Mouse (Mus musculus): Measurements from ENCODE around the gene Trappc3l. TPM values are rescaled to one million over a fixed set of nuclear protein-coding genes. Genes with fewer than 3 reads are reported as not detected.

The Trappc3l gene
- polyA plus RNA-seq, 1 experiment, result 0.08 TPM

- DNase-seq (ENCODE audit: low read depth), result peak; percentile 75
- TF ChIP-seq POLR2A (IDR thresholded peaks at IDR 0.05; ENCODE audit: borderline replicate concordance, extremely low read depth, insufficient read depth, insufficient read length, poor library complexity, severe bottlenecking), result no peak
- peak; percentile 18; the same call in 1 of the 2 replicates for TF ChIP-seq CTCF (IDR thresholded peaks at IDR 0.05; ENCODE audit: borderline replicate concordance, extremely low read depth, insufficient read depth, insufficient read length)
Measured at GRCm38 (mm10) chr10:34096418-34096883, 59.1 kb downstream of the Trappc3l start, which contains the start of gene Calhm5. Gene Calhm5 (minus strand): TSS chr10:34096519.

- no peak for DNase-seq (ENCODE audit: low read depth)
- no peak for TF ChIP-seq POLR2A (IDR thresholded peaks at IDR 0.05; ENCODE audit: borderline replicate concordance, extremely low read depth, insufficient read depth, insufficient read length, poor library complexity, severe bottlenecking)
- no peak for TF ChIP-seq CTCF (IDR thresholded peaks at IDR 0.05; ENCODE audit: borderline replicate concordance, extremely low read depth, insufficient read depth, insufficient read length)
Measured at GRCm38 (mm10) chr10:34110863-34111465, 73.6 kb downstream of the Trappc3l start.

DNA sequence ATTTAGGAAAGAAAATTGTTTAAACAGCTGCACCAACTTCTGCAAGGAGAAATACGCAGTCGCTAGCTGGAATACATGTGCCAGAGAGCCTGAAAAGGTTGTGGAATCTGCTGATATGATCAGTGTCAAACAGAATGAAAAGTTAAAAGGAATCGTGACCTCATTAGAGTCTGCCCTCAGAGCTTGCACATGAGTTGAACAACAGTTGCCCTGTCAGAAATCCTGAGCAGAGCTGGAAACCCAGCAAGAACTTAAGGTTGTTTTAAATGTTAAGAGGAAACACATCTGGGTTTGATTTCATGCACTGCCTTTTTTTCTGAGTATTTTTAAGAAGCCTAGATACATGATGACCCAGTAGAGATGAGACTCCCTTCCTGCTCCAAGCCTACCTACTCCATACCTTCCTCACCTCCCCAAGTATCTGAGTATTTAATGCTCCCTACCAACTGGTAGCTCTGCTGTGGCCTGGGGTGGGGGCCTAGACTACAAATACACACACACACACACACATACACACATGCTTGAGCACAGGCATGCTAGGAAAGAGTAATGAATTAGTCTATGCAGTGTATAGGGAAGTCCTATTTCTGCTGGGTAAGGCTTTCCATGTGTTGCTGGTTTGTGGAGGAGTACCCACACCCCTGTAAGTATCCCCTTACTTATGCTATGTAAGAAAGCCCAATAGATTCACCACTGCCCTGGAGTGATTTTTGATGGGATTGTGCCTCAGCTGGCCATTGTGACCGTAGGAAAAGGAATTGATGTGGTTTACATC is 74.8 kb downstream of the Trappc3l start:
- DNase-seq (ENCODE audit: low read depth), result no peak
- TF ChIP-seq CTCF (IDR thresholded peaks at IDR 0.05; ENCODE audit: borderline replicate concordance, extremely low read depth, insufficient read depth, insufficient read length) (no peak), POLR2A (IDR thresholded peaks at IDR 0.05; ENCODE audit: borderline replicate concordance, extremely low read depth, insufficient read depth, insufficient read length, poor library complexity, severe bottlenecking) (no peak)

GRCm38 (mm10) chr10:34117131-34117530 is 79.7 kb downstream of the Trappc3l start:
- peak; percentile 14 for DNase-seq (ENCODE audit: low read depth)
- TF ChIP-seq CTCF (IDR thresholded peaks at IDR 0.05; ENCODE audit: borderline replicate concordance, extremely low read depth, insufficient read depth, insufficient read length) (no peak), POLR2A (IDR thresholded peaks at IDR 0.05; ENCODE audit: borderline replicate concordance, extremely low read depth, insufficient read depth, insufficient read length, poor library complexity, severe bottlenecking) (no peak)

DNA sequence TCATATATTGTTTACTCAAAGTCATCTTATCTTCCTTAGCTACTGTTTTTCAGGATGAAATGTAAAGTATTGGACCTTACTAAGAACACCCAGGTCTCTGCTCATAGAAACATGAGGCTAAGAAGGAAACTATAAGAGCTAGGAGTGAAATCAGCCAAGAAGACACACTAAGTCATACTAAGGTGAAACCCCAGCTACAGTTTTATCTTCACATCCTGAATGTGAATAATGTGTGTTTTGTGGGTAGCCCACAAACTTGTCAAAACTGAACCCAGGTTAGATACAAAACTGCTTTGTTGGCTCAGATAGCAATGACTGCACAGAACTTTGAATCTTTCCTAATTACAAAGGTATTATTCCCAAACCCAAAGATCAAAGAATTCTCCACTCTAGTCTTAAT is 80.4 kb downstream of the Trappc3l start:
- no peak for DNase-seq (ENCODE audit: low read depth)
- TF ChIP-seq CTCF (IDR thresholded peaks at IDR 0.05; ENCODE audit: borderline replicate concordance, extremely low read depth, insufficient read depth, insufficient read length) (no peak), POLR2A (IDR thresholded peaks at IDR 0.05; ENCODE audit: borderline replicate concordance, extremely low read depth, insufficient read depth, insufficient read length, poor library complexity, severe bottlenecking) (no peak)

- no peak for TF ChIP-seq POLR2A (IDR thresholded peaks at IDR 0.05; ENCODE audit: borderline replicate concordance, extremely low read depth, insufficient read depth, insufficient read length, poor library complexity, severe bottlenecking)
- no peak for TF ChIP-seq CTCF (IDR thresholded peaks at IDR 0.05; ENCODE audit: borderline replicate concordance, extremely low read depth, insufficient read depth, insufficient read length)
- DNase-seq (ENCODE audit: low read depth), result no peak
Measured at GRCm38 (mm10) chr10:34118421-34118820, 81.0 kb downstream of the Trappc3l start.

DNA sequence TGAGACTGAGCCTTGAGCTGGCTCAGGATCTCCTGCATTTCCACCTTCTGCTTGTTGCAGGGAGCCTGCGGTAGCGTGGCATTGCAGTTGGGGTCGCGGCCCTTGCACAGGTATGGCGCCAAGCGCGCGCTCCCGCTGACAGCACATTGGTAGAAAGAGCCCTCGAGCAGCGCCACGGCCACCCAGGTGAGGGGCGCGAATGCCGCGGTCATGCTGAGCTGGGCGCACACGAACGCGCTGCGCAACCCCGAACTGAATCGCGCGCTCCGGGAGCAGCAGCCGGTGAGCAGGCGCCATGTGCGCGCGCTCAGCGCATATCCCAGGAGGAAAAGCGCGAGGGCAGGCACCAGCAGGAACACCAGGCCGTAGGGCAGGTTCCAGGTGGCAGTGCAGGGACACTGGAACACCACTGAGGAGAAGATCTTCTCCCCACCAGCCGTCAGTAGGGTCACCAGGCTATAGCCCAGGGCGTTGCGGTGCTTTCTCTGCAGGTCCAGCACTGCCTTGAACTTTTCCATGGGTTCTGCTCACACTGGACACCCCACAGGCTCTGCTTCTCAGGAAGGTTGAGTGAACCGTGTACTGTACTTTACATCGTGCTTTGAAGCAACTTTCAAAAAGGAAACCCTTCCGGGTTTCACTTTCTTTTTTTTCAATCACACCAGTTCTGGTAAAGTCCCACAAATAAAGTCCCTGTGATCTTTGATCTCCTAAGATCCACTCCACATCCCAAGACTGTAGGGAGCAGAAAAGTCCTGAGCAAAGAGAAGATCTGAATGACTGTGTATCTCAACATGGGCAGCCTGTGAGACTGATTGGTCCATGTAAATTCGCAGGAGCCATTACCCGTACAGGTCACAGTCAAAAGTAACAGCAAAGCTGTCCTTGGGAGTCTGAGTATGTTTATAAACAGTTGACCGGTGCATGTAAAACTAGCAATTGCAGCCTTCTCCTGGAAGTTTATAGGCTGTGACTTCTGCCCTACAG is 90.3 kb downstream of the Trappc3l start, which contains the start of gene Calhm6:
Gene Calhm6 (minus strand): TSS at position 593 of the 987 bp plus-strand sequence.
- no peak for TF ChIP-seq CTCF (IDR thresholded peaks at IDR 0.05; ENCODE audit: borderline replicate concordance, extremely low read depth, insufficient read depth, insufficient read length)
- no peak for TF ChIP-seq POLR2A (IDR thresholded peaks at IDR 0.05; ENCODE audit: borderline replicate concordance, extremely low read depth, insufficient read depth, insufficient read length, poor library complexity, severe bottlenecking)
- DNase-seq (ENCODE audit: low read depth), result peak; percentile 68

GRCm38 (mm10) chr10:34128391-34128790 is 91.0 kb downstream of the Trappc3l start:
- no peak for DNase-seq (ENCODE audit: low read depth)

GRCm38 (mm10) chr10:34131356-34131755 is 94.0 kb downstream of the Trappc3l start:
- TF ChIP-seq POLR2A (IDR thresholded peaks at IDR 0.05; ENCODE audit: borderline replicate concordance, extremely low read depth, insufficient read depth, insufficient read length, poor library complexity, severe bottlenecking) (no peak), CTCF (IDR thresholded peaks at IDR 0.05; ENCODE audit: borderline replicate concordance, extremely low read depth, insufficient read depth, insufficient read length) (no peak)
- DNase-seq (ENCODE audit: low read depth), result no peak

More at GRCm38 (mm10) chr10:34128391-34128790, 91.0 kb downstream of the Trappc3l start:
- TF ChIP-seq POLR2A (IDR thresholded peaks at IDR 0.05; ENCODE audit: borderline replicate concordance, extremely low read depth, insufficient read depth, insufficient read length, poor library complexity, severe bottlenecking) (no peak), CTCF (IDR thresholded peaks at IDR 0.05; ENCODE audit: borderline replicate concordance, extremely low read depth, insufficient read depth, insufficient read length) (no peak)

DNA sequence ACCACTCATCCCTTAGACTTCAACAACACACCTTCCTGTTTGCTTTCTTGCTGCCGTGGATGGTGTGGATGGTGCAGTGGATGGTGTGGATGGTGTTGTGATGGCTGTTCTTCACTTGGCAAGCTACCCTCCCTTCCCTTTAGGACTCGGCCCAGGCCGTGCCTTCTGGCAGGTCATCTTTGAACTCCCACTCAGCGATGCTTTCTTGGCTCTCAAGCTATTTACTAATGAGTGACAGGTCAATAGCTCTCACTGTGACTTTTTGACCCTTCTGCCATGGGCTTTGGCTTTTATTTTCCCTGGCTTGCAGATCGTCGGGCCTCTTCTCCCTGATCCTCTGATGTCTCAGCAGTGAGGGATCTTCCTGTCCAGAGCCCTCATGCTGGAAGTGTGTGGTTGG is 99.0 kb downstream of the Trappc3l start:
- DNase-seq (ENCODE audit: low read depth), result no peak
- TF ChIP-seq CTCF (IDR thresholded peaks at IDR 0.05; ENCODE audit: borderline replicate concordance, extremely low read depth, insufficient read depth, insufficient read length), result no peak
- TF ChIP-seq POLR2A (IDR thresholded peaks at IDR 0.05; ENCODE audit: borderline replicate concordance, extremely low read depth, insufficient read depth, insufficient read length, poor library complexity, severe bottlenecking), result no peak
